Mouse (Mus musculus) liver, embryonic 12.5 days (tissue): ENCODE data around the gene Frmd8. TPM values are rescaled to one million over a fixed set of nuclear protein-coding genes. Genes with fewer than 3 reads are reported as not detected.
A peak's percentile ranks its signal among the peaks of the same experiment; 100 is the strongest.

Experiments used
- ATAC-seq: fragments of 200-750 bp; cut with Nextera tagmentation; 2 replicates; pipeline ENCODE4 v1.8.0; 2017; ENCODE audit warnings: moderate number of reproducible peaks, mild to moderate bottlenecking, moderate library complexity
- H3K27ac ChIP-seq: fragments of 300-500 bp; sonication (generic); 2 replicates; pipeline ENCODE4 v1.5.1; 2016; ENCODE audit warnings: mild to moderate bottlenecking
- H3K27me3 ChIP-seq: fragments of 300-500 bp; sonication (generic); replicated peaks from 2 replicates; pipeline ENCODE4 v1.6.1; 2016; ENCODE audit warnings: mild to moderate bottlenecking, moderate library complexity
- H3K36me3 ChIP-seq: fragments of 300-500 bp; sonication (generic); 2 replicates; pipeline ENCODE4 v1.6.1; 2016; ENCODE audit warnings: mild to moderate bottlenecking, moderate library complexity
- H3K4me1 ChIP-seq: fragments of 300-500 bp; sonication (generic); 2 replicates; pipeline ENCODE4 v1.6.1; 2016
- H3K4me2 ChIP-seq: fragments of 300-500 bp; sonication (generic); 2 replicates; pipeline ENCODE4 v1.6.1; 2016; ENCODE audit warnings: mild to moderate bottlenecking, moderate library complexity
- H3K4me3 ChIP-seq: fragments of 300-500 bp; sonication (generic); 2 replicates; pipeline ENCODE4 v1.5.1; 2016; ENCODE audit warnings: mild to moderate bottlenecking, moderate library complexity
- H3K9ac ChIP-seq: fragments of 300-500 bp; sonication (generic); 2 replicates; pipeline ENCODE4 v1.6.1; 2016; ENCODE audit warnings: mild to moderate bottlenecking, moderate library complexity
- H3K9me3 ChIP-seq: fragments of 300-500 bp; sonication (generic); replicated peaks from 2 replicates; pipeline ENCODE4 v1.6.1; 2016; ENCODE audit warnings: mild to moderate bottlenecking, moderate library complexity
- WGBS: fragments of 180-500 bp; shearing (Covaris S2); methylation state at CpG from one replicate; pipeline ENCODE4 v1.1.7; 2016; ENCODE audit not compliant: insufficient replicate concordance; 5-methylcytosine and 5-hydroxymethylcytosine counted together
- polyA plus RNA-seq: library from polyadenylated mRNA; unstranded; fragments of >200 nt; fragmentation: Nextera tagmentation; extraction: Ambion mirVana; gene quantifications from 2 replicates; pipeline ENCODE4 v1.2.1, GENCODE M21; 2016

Frmd8 gene
- polyA plus RNA-seq, 1 experiment from 2014 or later: 22.1 TPM

DNA sequence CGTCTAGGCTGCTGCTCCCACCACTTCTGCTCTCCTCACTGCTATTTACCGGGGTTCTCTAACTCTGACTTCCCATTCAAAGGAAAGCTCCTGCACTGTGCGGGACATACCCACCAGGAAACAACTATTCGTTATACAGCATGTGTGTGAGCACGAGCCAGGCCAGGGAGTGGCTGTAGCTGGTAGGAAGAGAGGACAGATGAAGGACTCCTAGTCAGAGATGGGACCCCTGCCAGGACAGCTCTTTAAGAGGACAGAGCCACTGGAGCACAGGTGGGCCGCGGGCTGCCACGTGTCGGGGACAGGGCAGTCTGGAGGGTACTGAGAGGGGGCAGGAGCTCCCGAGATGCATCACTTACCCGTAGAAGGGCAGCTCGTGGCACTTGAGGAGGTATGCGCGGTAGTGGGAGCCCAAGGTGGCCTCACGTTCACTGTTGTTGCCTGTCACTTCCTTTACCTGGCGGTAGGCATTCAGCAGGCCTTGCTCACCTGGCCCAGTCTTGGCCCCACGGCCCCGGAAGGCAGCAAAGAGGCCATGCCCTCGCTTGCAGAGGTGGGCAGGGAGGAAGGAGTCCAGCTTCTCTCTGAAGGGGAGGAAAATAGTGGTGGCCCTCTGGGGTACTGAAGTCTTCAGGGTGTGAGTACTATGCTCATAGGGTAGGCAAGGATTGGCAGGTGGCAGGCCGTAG is 10.2 kb downstream of the Frmd8 start:
- H3K4me2 ChIP-seq: no peak overlapping the region
- no peak overlapping the region for H3K27ac ChIP-seq
- 0 out of 2 replicates have a peak, but pooled peaks cover 3% of the 10 kb centered on the region for H3K9me3 ChIP-seq
- H3K36me3 ChIP-seq: peaks cover 98% of the 10 kb centered on the region
- WGBS: 88% methylated on average over 20 of the region's 20 CpGs
- H3K4me1 ChIP-seq: no peaks in the 10 kb centered on the region
- no peak overlapping the region for H3K4me3 ChIP-seq
- H3K9ac ChIP-seq: no peak overlapping the region
- no peaks in the 10 kb centered on the region for H3K27me3 ChIP-seq
- ATAC-seq: no peak

DNA sequence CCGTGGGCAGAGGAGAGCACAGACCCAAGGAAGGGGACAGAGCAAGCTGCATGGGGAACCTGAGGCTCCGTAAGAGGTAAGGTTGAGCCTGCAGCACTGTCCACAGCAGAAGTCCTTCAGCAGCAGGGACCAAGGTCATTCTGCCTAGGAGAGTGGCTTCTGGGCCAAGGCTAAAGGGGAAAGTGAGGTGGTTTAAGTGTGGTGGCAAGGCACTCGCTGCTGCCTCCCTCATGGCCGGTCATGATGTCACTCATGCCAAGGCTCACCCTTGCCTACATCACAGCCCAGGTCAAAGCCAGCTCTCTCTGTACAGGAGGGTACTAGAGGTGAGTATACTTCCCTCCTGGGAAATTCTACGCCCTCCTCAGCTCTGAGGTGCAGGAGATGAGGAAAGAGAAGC is 11.3 kb downstream of the Frmd8 start:
- no peak overlapping the region for H3K27ac ChIP-seq
- H3K4me2 ChIP-seq: no peak overlapping the region
- H3K4me1 ChIP-seq: no peaks in the 10 kb centered on the region
- WGBS: 86% methylated on average over 5 of the region's 5 CpGs
- H3K4me3 ChIP-seq: no peak overlapping the region
- no peak for ATAC-seq
- peaks cover 97% of the 10 kb centered on the region for H3K36me3 ChIP-seq
- H3K9ac ChIP-seq: no peak overlapping the region
- H3K27me3 ChIP-seq: no peaks in the 10 kb centered on the region
- H3K9me3 ChIP-seq: 0 out of 2 replicates have a peak, but pooled peaks cover 3% of the 10 kb centered on the region

DNA sequence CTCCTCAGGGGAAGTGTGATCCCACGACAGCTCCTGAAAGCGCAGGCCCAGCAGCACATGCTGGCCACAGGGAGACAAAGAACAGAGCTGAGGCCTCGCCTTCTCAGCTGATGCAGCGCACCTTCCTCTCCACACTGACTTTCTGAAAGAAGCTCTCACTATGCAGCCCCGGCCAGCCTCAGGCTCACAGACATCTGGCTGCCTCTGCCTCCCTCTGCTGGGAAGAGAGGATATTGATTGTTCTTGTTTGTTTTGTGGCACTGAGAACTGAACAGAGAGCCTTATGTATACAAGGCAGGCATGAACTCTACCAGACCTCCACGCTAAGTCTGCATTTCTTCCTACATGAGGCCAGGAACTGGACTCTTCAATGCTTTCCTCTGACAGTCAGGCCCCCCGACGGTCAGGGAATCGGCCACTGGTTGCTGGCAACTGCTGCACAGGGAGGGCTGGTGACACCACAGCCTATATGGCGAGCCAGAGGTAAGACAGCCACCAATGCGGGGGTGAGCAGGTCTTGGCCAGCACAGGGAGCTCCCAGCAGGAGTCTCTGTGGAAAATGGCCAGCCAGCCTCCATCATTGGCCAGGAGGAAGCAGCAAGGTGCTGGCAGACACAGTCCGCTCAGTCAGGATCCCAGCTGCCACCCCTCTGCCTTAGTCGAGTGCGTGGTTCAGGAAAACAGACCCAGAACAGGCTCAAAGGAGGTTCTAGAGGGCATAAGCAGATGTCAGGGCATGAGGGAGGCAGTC is 12.6 kb downstream of the Frmd8 start:
- Histone ChIP-seq H3K9ac (no peak overlapping the region), H3K4me1 (no peaks in the 10 kb centered on the region), H3K4me2 (no peak overlapping the region), H3K36me3 (peaks cover 96% of the 10 kb centered on the region), H3K27ac (no peak overlapping the region), H3K27me3 (no peaks in the 10 kb centered on the region), H3K9me3 (0 out of 2 replicates have a peak, but pooled peaks cover 3% of the 10 kb centered on the region), H3K4me3 (no peak overlapping the region)
- ATAC-seq: no peak
- WGBS: 87% methylated on average over 14 of the region's 14 CpGs

DNA sequence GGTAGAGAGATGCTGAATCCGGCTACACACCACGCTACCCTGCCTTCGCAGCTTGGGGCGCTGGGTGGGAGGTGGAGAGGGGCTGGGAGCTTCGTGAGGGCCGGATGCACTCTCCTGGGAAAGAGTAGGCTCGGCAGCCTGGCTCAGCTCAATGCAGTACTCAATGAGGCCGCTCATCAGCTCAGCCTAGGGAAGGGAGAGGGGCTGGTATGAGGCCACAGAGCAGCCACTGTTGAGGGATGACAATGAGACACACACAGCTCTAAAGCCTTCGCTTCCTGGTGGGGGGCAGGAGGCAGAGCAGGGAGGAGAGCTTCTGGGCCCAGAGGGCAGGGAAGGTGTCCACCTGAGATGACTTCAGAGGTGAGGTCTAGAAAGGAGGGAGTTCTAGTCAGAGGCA is 18.5 kb downstream of the Frmd8 start:
- no peak overlapping the region for H3K9ac ChIP-seq
- no peak overlapping the region for H3K4me3 ChIP-seq
- no peaks in the 10 kb centered on the region for H3K9me3 ChIP-seq
- no peak for ATAC-seq
- H3K36me3 ChIP-seq: peaks cover 90% of the 10 kb centered on the region
- H3K27me3 ChIP-seq: no peaks in the 10 kb centered on the region
- H3K27ac ChIP-seq: no peak overlapping the region
- H3K4me2 ChIP-seq: no peak overlapping the region
- H3K4me1 ChIP-seq: peaks cover 8% of the 10 kb centered on the region
- WGBS: 85% methylated on average over 9 of the region's 9 CpGs

DNA sequence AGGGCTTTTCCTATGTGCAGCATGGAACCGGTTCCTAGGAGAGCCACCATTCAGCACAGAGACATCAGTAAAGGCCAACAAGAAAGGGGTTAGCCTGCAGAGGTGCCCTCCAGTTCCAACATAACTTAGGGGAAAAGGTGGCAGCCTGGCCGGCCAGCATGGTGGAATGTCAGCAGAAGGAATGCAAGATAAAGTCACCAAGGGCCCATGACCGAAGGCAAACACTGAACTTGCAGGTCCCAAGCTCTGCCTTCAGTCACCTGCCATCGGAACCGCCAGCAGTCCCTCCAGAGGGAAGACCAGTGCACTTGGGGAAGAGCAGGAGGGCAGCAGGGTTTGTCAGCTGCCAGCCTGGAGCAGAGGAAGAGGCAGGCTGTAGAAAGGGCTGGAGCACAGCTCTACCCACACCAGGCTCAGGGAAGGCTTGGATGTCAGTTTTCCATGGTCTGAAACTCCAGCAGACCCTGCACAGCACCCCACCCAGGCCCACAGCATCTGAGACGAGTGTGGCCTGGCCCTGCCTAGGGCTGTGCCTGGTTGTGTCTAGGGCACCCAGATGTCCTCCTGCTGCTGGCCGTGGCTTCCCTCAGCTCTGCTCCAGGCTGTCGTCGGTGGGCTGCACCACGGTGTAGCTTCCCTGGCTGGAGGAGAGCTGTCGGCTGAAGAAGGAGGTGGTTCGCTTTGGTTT is 22.9 kb downstream of the Frmd8 start:
- H3K9me3 ChIP-seq: no peaks in the 10 kb centered on the region
- peaks cover 52% of the 10 kb centered on the region for H3K4me1 ChIP-seq
- H3K27me3 ChIP-seq: no peaks in the 10 kb centered on the region
- no peak for ATAC-seq
- WGBS: 72% methylated on average over 12 of the region's 12 CpGs
- H3K9ac ChIP-seq: peak overlapping the region; percentile 46
- no peak overlapping the region for H3K4me3 ChIP-seq
- H3K36me3 ChIP-seq: peaks cover 52% of the 10 kb centered on the region
- H3K4me2 ChIP-seq: peak overlapping the region; percentile 35; the same call in 1 of the 2 replicates
- peak overlapping the region; percentile 48; the same call in 1 of the 2 replicates for H3K27ac ChIP-seq

DNA sequence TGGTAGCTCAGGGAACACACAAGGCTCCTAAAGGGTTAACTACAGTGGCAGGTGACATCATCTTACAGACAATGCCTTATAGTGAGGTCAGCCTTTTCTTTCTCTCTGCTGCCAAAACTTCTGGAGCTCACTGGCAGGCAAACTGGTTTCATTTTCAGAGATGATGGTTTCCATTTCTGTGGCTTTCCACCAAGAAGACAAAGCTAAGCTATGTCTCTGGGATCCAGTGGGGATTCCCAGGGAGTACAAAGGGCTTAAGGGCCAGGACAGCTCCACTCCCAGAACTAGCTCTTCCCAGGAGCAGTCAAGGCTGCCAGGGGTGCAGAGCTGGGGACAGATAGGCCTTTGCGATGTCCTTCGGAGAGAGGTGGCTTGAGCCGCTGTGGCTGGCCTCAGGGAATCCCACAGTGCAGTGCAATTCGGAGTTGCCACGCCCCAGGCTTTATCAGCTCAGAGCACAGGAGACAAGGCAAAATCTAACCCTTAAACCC is 23.5 kb downstream of the Frmd8 start:
- Histone ChIP-seq H3K9ac (peak overlapping the region; percentile 46), H3K36me3 (peaks cover 45% of the 10 kb centered on the region), H3K4me2 (peak overlapping the region; percentile 35), H3K27me3 (no peaks in the 10 kb centered on the region), H3K4me3 (no peak overlapping the region), H3K27ac (peak overlapping the region; percentile 48; the same call in 1 of the 2 replicates), H3K4me1 (peaks cover 59% of the 10 kb centered on the region), H3K9me3 (no peaks in the 10 kb centered on the region)
- 38% methylated on average over 5 of the region's 5 CpGs for WGBS
- ATAC-seq: no peak

DNA sequence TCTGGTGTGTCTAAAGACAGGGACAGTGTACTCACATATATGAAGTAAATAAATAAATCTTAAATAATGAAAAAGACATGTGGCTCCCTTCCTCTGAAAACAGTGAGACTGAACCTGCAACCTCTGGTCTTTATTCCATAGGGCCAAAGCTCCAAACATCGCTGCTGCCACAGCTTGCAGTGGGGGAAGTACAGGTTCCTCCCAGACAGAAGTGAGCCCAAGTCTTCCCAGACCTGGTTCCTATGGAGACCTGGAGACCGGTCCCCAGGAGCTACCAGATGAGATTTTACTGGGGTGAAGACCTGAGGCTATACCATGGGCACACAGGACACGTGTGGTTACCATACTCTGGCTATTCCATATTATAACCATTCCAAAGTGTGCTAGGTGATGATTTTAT is 24.2 kb downstream of the Frmd8 start:
- H3K9me3 ChIP-seq: no peaks in the 10 kb centered on the region
- 81% methylated on average over 3 of the region's 3 CpGs for WGBS
- no peak overlapping the region for H3K4me3 ChIP-seq
- no peak overlapping the region for H3K4me2 ChIP-seq
- H3K27me3 ChIP-seq: no peaks in the 10 kb centered on the region
- 0 out of 2 replicates have a peak overlapping the region, but pooled peaks have one; percentile 36 for H3K27ac ChIP-seq
- ATAC-seq: no peak
- peaks cover 65% of the 10 kb centered on the region for H3K4me1 ChIP-seq
- H3K9ac ChIP-seq: no peak overlapping the region
- H3K36me3 ChIP-seq: peaks cover 38% of the 10 kb centered on the region

DNA sequence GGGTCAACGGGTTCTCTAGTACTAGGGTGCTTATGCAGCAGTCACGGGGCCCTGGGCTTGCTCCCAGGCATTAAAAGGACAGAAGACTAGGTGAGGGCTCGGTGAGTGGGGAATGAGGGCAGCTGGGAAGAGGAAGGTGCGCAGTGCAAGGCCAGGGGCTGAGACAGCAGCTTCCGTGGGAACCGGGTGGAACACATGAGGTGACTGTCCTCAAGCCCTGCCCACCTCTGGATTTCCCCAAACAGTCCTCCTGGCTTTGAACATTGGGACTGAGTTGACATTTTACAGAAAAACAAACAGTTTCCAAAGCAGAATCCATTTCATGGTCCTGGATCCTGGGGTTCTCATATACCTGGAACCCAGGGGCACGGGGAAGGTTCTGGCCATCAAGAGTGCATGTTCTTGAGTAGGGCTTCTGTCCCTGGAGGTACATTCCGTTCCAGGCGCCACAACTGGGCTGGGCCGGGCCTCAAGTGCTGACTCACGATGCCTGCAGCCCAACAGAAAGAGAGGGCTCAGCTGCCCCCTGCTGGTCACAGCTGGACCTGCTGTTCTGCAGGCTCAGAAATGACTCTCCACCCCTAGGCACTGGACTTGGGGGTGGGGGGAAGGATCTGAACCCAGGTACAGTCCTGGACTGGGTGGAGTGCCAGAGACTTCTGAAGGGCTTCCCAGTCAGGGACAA is 25.1 kb downstream of the Frmd8 start:
- no peaks in the 10 kb centered on the region for H3K27me3 ChIP-seq
- H3K4me3 ChIP-seq: peak overlapping the region; percentile 11
- 17% methylated on average over 11 of the region's 11 CpGs for WGBS
- no peaks in the 10 kb centered on the region for H3K9me3 ChIP-seq
- H3K27ac ChIP-seq: peak overlapping the region; percentile 98
- peak; percentile 48 for ATAC-seq
- H3K4me2 ChIP-seq: peak overlapping the region; percentile 79
- peaks cover 70% of the 10 kb centered on the region for H3K4me1 ChIP-seq
- peak overlapping the region; percentile 83 for H3K9ac ChIP-seq
- peaks cover 30% of the 10 kb centered on the region for H3K36me3 ChIP-seq

DNA sequence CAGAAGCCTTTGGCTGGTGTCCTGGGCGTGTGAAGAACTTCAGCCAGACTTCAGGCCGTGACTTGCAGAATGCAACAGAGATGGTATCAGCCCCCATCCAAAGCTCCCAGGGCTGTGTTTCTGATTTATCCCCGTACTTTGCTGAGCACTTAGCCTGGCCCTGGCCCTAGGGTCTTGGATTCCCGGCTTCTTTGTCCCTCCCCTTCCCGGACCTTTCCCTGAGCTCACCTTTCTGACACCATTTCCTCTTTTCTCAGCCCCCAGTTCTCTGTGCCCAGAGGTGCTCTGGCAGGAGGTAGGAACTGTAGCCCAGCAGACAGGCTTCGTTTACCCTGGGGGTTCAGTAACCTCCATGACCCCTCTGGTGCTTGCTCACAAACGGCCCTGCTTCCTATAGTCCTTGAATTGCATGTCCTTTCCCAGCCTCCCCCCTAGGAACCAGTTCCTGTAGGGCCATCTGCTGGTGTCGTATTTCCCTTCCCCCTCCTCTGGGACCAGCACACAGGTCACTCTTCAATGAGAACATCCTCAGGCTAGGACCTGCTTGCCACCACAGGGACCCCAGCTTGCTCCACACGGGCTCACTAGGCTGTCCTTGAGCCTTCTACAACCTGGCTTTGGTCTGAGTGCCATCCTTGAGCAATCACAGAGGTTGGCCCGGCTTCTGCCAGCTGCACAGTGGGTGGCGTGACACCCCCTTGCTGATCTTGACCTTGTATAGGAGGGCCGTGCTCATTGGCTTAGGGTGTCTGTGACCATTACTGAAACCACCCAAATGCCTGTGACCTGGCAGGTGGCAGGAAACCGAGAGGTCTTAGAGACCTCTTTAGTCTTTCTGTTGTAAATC is 26.0 kb downstream of the Frmd8 start:
- no peaks in the 10 kb centered on the region for H3K27me3 ChIP-seq
- H3K4me1 ChIP-seq: peaks cover 79% of the 10 kb centered on the region
- H3K4me2 ChIP-seq: peak overlapping the region; percentile 79
- no peaks in the 10 kb centered on the region for H3K9me3 ChIP-seq
- peak overlapping the region; percentile 83 for H3K9ac ChIP-seq
- H3K4me3 ChIP-seq: peak overlapping the region; percentile 57
- H3K36me3 ChIP-seq: peaks cover 23% of the 10 kb centered on the region
- ATAC-seq: no peak
- WGBS: 26% methylated on average over 13 of the region's 13 CpGs
- H3K27ac ChIP-seq: peak overlapping the region; percentile 98

DNA sequence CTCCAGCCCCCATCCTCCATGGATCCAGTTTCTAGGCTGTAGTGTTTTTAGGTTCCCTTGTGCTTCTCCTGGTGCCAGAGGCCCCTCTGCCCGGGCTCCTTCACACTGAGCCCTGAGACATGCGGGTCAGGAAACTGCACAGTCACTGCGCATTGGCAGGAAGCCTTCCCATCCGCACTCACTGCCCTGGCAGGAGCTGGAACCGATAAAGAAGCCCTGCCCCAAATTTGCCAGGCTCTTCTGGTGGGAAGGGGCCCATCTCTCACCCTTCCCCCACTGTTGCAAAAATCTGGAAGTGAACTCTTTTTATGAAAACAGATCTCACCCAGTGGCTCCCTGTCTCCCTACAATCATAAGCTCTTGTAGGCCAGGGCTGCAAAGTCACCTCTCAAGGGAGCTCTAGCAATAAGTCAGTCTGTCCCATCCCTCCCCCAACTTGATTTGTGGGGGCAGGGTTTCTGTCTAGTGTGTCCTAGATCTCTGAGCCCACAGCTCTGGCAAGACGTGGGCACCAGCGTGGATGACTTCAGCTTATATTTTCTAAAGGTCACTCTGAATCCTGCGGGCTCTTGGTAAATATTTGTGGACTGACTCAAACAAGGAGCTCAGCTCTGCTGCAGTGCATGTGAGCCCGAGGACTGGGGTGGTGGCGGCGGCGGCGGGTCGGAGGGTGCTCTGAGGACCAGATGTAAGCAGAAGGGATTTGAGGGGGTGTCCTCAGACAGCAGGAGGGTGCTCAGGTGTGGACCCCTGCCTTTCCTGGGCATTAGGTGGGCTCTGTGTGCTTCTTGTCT is 26.8 kb downstream of the Frmd8 start:
- Histone ChIP-seq H3K27me3 (no peaks in the 10 kb centered on the region), H3K36me3 (peaks cover 20% of the 10 kb centered on the region), H3K4me2 (peak overlapping the region; percentile 79), H3K9ac (peak overlapping the region; percentile 83), H3K4me3 (peak overlapping the region; percentile 57), H3K27ac (peak overlapping the region; percentile 98), H3K9me3 (no peaks in the 10 kb centered on the region), H3K4me1 (peaks cover 87% of the 10 kb centered on the region)
- peak; percentile 63 for ATAC-seq
- 28% methylated on average over 14 of the region's 14 CpGs for WGBS
